Mouse (Mus musculus): ENCODE results near the gene Gm21671.

Gene Gm21671

DNA sequence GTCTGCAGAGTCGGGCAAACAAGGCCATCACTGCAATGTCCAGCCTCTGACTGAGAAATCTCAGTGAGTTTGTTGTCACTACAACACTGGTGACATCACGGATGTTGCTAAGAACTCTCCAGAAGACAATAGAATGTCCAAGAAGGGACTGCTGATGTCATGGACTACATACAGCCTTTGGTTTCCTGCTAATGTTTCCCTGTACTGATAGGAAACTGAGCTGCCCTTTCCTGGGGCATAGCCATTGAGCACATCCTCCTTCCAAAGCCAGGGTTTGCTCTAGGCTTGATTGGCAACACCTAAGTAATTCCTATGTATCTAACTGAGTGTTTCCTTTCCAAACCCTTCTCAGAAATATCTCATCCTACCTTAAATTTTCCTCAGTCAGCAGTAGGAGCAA is at the start of gene Gm21671:
TSS of gene Gm21671 (minus strand) at position 101 of the 400 bp plus-strand sequence.
- 72% methylated on average over 2 of the region's 2 CpGs for WGBS

DNA sequence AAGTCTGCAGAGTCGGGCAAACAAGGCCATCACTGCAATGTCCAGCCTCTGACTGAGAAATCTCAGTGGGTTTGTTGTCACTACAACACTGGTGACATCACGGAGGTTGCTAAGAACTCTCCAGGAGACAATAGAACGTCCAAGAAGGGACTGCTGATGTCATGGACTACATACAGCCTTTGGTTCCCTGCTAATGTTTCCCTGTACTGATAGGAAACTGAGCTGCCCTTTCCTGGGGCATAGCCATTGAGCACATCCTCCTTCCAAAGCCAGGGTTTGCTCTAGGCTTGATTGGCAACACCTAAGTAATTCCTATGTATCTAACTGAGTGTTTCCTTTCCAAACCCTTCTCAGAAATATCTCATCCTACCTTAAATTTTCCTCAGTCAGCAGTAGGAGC is 34.3 kb upstream of the Gm21671 start, which contains the start of gene Gm21698:
TSS of gene Gm21698 (minus strand) at position 101 of the 400 bp plus-strand sequence.
- WGBS, result no CpG with 5 or more reads among the region's 3 CpGs

DNA sequence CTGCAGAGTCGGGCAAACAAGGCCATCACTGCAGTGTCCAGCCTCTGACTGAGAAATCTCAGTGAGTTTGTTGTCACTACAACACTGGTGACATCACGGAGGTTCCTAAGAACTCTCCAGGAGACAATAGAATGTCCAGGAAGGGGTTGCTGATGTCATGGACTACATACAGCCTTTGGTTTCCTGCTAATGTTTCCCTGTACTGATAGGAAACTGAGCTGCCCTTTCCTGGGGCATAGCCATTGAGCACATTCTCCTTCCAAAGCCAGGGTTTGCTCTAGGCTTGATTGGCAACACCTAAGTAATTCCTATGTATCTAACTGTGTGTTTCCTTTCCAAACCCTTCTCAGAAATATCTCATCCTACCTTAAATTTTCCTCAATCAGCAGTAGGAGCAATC is 18.3 kb upstream of the Gm21671 start, which contains the start of gene Gm21680:
TSS of gene Gm21680 (minus strand) at position 101 of the 400 bp plus-strand sequence.
- no CpG with 5 or more reads among the region's 2 CpGs for WGBS

DNA sequence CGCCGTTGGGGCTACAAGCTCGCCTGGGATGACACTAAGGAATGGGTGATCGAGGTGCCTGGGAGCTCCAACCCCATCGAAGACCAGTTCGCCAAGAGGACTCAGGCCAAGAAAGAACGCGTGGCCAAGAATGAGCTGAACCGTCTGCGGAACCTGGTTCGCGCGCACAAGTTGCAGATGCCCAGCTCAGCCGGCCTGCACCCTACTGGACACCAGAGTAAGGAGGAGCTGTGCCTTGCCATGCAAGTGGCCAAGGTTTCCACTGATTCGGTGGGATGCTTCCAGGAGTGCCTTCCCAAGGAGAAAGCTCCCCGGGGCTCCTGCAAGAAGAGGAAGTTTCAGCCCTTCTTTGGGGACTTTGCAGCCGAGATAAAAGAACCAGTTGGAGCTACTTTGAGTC is 2.8 kb upstream of the Gm21671 start:
- WGBS, result 63% methylated on average over 17 of the region's 17 CpGs

DNA sequence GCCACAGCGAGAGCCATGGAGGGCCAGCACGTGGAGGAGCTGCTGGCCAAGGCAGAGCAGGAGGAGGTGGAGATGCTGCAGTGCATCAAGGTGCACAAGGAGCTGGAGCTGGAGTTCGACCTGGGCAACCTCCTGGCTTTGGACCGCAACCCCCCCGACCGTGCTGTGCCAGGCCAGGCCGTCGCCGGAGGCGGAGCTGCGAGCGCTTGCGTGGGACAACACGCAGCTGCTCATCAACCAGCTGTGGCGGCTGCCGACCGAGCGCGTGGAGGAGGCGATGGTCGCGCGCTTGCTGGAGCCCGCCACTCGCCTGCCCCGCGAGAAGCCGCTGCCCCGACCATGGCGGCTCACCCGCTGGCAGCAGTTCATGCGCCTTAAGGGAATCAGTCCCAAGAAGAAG is 2.4 kb upstream of the Gm21671 start:
- WGBS, result 43% methylated on average over 32 of the region's 32 CpGs

DNA sequence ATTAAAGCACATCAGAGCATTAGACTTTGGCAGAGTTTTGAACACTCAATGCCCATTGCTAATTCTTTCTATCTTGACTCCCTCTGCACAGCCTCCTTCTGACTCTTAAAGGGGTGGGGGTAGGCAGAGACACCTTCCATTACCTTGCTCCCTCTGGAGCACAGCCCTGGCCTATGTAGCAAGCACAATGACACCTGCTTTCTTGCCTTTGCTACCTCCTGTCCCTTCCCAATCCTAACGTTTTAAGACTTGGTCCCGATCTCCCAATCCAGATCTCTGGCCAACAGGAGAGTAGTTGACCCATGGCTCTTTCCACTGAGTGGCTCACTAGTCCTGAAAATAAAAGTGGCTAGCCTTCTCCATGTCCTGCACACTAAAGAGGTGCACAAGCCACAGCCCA is 8.8 kb downstream of the Gm21671 start:
- 89% methylated on average over 2 of the region's 2 CpGs for WGBS

DNA sequence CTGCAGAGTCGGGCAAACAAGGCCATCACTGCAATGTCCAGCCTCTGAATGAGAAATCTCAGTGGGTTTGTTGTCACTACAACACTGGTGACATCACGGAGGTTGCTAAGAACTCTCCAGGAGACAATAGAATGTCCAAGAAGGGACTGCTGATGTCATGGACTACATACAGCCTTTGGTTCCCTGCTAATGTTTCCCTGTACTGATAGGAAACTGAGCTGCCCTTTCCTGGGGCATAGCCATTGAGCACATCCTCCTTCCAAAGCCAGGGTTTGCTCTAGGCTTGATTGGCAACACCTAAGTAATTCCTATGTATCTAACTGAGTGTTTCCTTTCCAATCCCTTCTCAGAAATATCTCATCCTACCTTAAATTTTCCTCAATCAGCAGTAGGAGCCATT is 11.9 kb downstream of the Gm21671 start, which contains the start of gene Gm21663:
TSS of gene Gm21663 (minus strand) at position 101 of the 400 bp plus-strand sequence.
- WGBS, result 44% methylated on average over 2 of the region's 2 CpGs

All from cerebral cortex, adult 2 months (tissue).